Mouse (Mus musculus): ENCODE results near the gene Pgr. TPM values are rescaled to one million over a fixed set of nuclear protein-coding genes. Genes with fewer than 3 reads are reported as not detected.

Pgr gene
- total RNA-seq (2012; rRNA removed) = 0.04 TPM in 1 of 2 replicates, not detected in the other
- not detected for polyA plus RNA-seq (2012; ENCODE audit: insufficient read depth in 1 of 2, insufficient read length in 2 of 2, low read depth in 1 of 2, low replicate concordance in 2 of 2, missing spikeins in 1 of 2)

GRCm38 (mm10) chr9:8899616-8900202, at the start of gene Pgr:
Gene Pgr, plus strand, starts transcription at chr9:8899833.
- Histone ChIP-seq H3K79me2 (ENCODE audit: control insufficient read depth, insufficient read depth, low read length, poor library complexity) (no peaks in the 10 kb centered on the region), H3K4me3 (ENCODE audit: control insufficient read depth in 1 of 2, insufficient read depth in 1 of 2, low read depth in 2 of 2, low read length in 2 of 2) (no peak within 1 kb of the TSS), H3K9ac (ENCODE audit: control insufficient read depth, low read depth, low read length, poor library complexity, severe bottlenecking) (no peak within 1 kb of the TSS), H3K4me1 (ENCODE audit: control insufficient read depth in 1 of 2, insufficient read depth in 2 of 2, low read length in 2 of 2) (no peaks in the 10 kb centered on the region), H3K9me3 (replicated peaks; ENCODE audit: insufficient read depth, low read length) (no peaks in the 10 kb centered on the region), H3K27me3 (ENCODE audit: control insufficient read depth in 1 of 2, insufficient read depth in 2 of 2, low read length in 2 of 2) (no peaks in the 10 kb centered on the region), H3K27ac (ENCODE audit: control insufficient read depth, low read depth, low read length) (no peak within 1 kb of the TSS), H3K36me3 (ENCODE audit: control insufficient read depth in 1 of 2, insufficient read depth in 2 of 2, low read length in 2 of 2) (no peaks in the 10 kb centered on the region)
- TF ChIP-seq RAD21 (IDR thresholded peaks at IDR 0.05; ENCODE audit: low read depth, low read length) = no peak
- TF ChIP-seq ZC3H11A (IDR thresholded peaks at IDR 0.05; ENCODE audit: low read depth, low read length) = no peak
- TF ChIP-seq MXI1 (IDR thresholded peaks at IDR 0.05; ENCODE audit: low read depth, low read length) = no peak
- TF ChIP-seq RCOR1 (IDR thresholded peaks at IDR 0.05; ENCODE audit: low read depth, low read length) = no peak
- no peak for TF ChIP-seq POLR2AphosphoS2 (IDR thresholded peaks at IDR 0.05; ENCODE audit: low read length)
- no peak for TF ChIP-seq USF1 (IDR thresholded peaks at IDR 0.05; ENCODE audit: low read depth, low read length)
- TF ChIP-seq POLR2AphosphoS5 (IDR thresholded peaks at IDR 0.05; ENCODE audit: borderline replicate concordance, low read depth, low read length) = no peak
- no peak for TF ChIP-seq NELFE (IDR thresholded peaks at IDR 0.05; ENCODE audit: low read depth, low read length)
- no peak for TF ChIP-seq MYC (IDR thresholded peaks at IDR 0.05; ENCODE audit: low read depth, low read length)
- TF ChIP-seq TBP (IDR thresholded peaks at IDR 0.05; ENCODE audit: low read depth, low read length) = no peak
- TF ChIP-seq JUND (IDR thresholded peaks at IDR 0.05; ENCODE audit: low read depth, low read length) = no peak
- DNase-seq (ENCODE audit: low read depth, low spot score) = no peak

DNA sequence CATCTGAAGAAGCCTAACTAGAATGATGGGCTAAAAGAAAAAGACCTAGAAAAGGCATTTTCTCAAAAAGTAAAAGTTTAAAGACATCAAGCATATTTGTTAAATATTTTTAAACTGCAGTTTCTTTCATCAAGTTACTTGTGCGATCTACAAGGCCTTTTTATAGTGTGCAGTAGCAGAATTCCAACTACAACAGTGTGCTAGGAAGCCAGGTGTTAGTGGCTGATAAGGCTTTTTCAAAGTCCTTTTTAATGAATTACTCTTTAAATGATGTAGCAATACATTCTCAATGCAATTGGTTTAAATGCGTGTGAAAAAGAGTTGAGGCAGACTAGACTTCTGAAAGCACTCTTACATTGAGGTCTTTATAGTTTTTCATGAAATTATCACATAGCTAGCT, 42.2 kb upstream of the Pgr start:
- peak in 1 of 2 experiments; percentile 18; a peak in 1 of 4 replicates for TF ChIP-seq EP300 (IDR thresholded peaks at IDR 0.05; ENCODE audit: low read depth in 1 of 2, low read length in 2 of 2)
- no peak for TF ChIP-seq E2F4 (IDR thresholded peaks at IDR 0.05; ENCODE audit: borderline replicate concordance, low read depth, low read length)
- peak; percentile 19 for DNase-seq (ENCODE audit: low read depth, low spot score)
- Histone ChIP-seq H3K4me3 (ENCODE audit: control insufficient read depth in 1 of 2, insufficient read depth in 1 of 2, low read depth in 2 of 2, low read length in 2 of 2) (no peak overlapping the region), H3K79me2 (ENCODE audit: control insufficient read depth, insufficient read depth, low read length, poor library complexity) (no peaks in the 10 kb centered on the region), H3K4me1 (ENCODE audit: control insufficient read depth in 1 of 2, insufficient read depth in 2 of 2, low read length in 2 of 2) (peaks cover 2 to 3% of the 10 kb centered on the region in 2 experiments; a peak in 1 of 4 replicates), H3K9me3 (replicated peaks; ENCODE audit: insufficient read depth, low read length) (no peaks in the 10 kb centered on the region), H3K27me3 (ENCODE audit: control insufficient read depth in 1 of 2, insufficient read depth in 2 of 2, low read length in 2 of 2) (no peaks in the 10 kb centered on the region), H3K9ac (ENCODE audit: control insufficient read depth, low read depth, low read length, poor library complexity, severe bottlenecking) (no peak overlapping the region), H3K27ac (ENCODE audit: control insufficient read depth, low read depth, low read length) (no peak overlapping the region), H3K36me3 (ENCODE audit: control insufficient read depth in 1 of 2, insufficient read depth in 2 of 2, low read length in 2 of 2) (no peaks in the 10 kb centered on the region)

GRCm38 (mm10) chr9:8868511-8868910, 31.1 kb upstream of the Pgr start:
- H3K27me3 ChIP-seq (ENCODE audit: control insufficient read depth in 1 of 2, insufficient read depth in 2 of 2, low read length in 2 of 2) = no peaks in the 10 kb centered on the region
- H3K9me3 ChIP-seq (replicated peaks; ENCODE audit: insufficient read depth, low read length) = no peaks in the 10 kb centered on the region
- no peak overlapping the region for H3K9ac ChIP-seq (ENCODE audit: control insufficient read depth, low read depth, low read length, poor library complexity, severe bottlenecking)
- TF ChIP-seq POLR2AphosphoS5 (IDR thresholded peaks at IDR 0.05; ENCODE audit: borderline replicate concordance, low read depth, low read length) = no peak
- H3K4me1 ChIP-seq (ENCODE audit: control insufficient read depth in 1 of 2, insufficient read depth in 2 of 2, low read length in 2 of 2) = no peaks in the 10 kb centered on the region
- H3K4me3 ChIP-seq (ENCODE audit: control insufficient read depth in 1 of 2, insufficient read depth in 1 of 2, low read depth in 2 of 2, low read length in 2 of 2) = no peak overlapping the region
- no peak overlapping the region for H3K27ac ChIP-seq (ENCODE audit: control insufficient read depth, low read depth, low read length)
- no peaks in the 10 kb centered on the region for H3K36me3 ChIP-seq (ENCODE audit: control insufficient read depth in 1 of 2, insufficient read depth in 2 of 2, low read length in 2 of 2)
- H3K79me2 ChIP-seq (ENCODE audit: control insufficient read depth, insufficient read depth, low read length, poor library complexity) = no peaks in the 10 kb centered on the region
- DNase-seq (ENCODE audit: low read depth, low spot score) = no peak
